Mouse (Mus musculus): ENCODE data around the gene Crabp2.

- TF ChIP-seq CTCF (conservative IDR thresholded peaks at IDR 0.05; ENCODE audit: insufficient read depth, insufficient read length, low read depth, low read length) (no peak), POLR2A (IDR thresholded peaks at IDR 0.05; ENCODE audit: low read depth, low read length) (no peak)
These were observed 661 bp upstream of the Crabp2 start for GRCm38 (mm10) chr3:87947811-87948199.

Data from kidney, adult 2 months (tissue).